Mouse (Mus musculus) spleen, postnatal 14 days (tissue): ENCODE measurements around the gene Ntpcr.

Experiments used
- DNase-seq, 2 experiments: peaks; one replicate each; pipeline ENCODE4 v3.0.0; 2021 to 2022; ENCODE audit warnings: low spot score in 2 of 2

The Ntpcr gene

GRCm38 (mm10) chr8:125775031-125775430 is 45.3 kb downstream of the Ntpcr start:
- DNase-seq: no peak

GRCm38 (mm10) chr8:125776314-125776713 is 46.6 kb downstream of the Ntpcr start:
- DNase-seq: no peak

DNA sequence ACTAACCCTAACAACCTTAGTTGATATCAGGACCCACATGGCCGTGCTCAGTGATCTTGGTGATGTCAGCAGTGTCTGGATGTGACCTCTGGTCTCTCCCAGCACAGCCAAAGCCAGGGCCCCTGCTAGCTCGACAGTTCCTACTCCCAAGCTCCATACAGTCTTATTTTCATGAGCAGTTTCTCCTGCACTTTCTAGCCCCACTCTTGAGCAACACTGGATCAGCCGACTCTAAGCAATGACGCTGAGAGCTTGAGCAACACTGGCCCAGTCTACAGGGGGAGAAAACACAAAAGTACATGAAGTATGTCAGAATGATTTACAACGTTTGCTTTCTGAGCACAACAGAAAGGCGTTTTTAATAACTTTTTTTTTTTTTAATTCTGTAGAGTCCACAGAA is 47.0 kb downstream of the Ntpcr start:
- no peak for DNase-seq

DNA sequence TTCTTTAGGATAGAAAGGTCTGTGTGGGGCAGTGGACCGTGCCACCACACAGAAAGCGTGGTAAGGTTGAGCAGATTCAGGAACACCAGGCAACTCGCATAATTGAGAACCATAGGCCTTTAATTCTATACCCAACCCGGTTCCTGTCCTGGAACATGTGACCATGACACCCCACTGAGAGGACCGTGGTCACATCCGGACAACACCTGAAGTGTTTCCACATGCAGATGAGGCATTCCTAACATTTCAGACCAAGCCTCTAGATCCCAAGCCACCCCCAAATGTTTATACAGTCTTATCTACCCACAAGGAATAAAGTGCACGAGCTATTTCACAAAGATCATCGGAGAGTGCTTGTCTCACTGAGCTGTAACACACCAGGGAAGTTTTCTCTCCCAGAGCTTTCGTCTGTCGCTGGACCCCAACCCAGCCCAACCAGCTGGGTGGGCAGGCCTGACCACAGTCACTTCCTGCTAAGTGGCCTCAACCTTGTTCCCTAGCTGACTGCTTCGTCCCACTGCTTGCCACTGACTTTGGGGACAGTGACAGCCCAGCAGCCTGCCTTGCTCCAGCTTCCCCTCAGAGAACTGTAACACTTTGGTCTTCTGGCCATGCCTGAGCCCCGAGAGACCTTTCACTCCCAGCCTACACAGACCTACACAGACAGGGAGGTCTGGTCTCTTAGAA is 47.9 kb downstream of the Ntpcr start:
- DNase-seq: no peak

- DNase-seq: no peak
Observed at GRCm38 (mm10) chr8:125778919-125779318, 49.2 kb downstream of the Ntpcr start.

- DNase-seq: no peak
Observed at GRCm38 (mm10) chr8:125779656-125780055, 49.9 kb downstream of the Ntpcr start.

DNA sequence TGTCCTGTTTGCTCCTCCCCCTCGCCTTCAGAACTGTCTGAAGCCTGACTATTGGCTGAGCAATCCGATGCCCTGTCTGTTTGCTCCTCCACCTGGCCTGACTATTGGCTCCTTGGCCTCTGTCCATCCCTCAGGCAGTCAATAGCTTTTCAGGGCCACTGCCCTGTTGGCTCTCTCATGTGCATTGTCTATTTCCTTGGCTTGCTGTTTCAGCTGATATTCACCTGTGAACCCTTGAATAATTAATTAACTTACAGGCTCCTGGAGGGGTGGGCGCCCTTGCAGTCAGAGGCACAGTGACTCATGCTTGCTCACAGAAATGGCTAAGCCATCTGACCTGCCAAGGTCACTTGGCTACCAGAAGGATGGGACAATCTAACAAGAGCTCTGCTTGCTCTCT is 52.4 kb downstream of the Ntpcr start:
- no peak for DNase-seq

DNA sequence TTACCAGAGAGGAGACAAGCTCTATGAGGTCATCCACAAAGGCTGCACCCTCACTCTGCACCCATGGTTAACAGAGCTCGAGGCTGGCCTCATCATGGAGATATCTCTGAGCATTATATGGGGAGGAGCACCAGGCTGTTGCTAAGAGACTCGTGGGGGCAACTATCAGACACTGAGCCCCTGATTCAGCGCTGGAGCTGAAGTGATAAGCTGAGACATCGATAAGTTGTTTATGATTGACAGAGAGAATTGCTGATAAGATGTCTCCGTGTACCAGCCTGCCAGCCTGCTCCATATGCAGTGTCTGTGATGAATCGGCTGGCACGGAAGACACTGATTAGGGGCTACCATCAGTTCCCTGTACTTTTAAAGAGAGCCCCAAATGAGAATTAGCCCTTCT is 57.1 kb downstream of the Ntpcr start:
- no peak for DNase-seq

DNA sequence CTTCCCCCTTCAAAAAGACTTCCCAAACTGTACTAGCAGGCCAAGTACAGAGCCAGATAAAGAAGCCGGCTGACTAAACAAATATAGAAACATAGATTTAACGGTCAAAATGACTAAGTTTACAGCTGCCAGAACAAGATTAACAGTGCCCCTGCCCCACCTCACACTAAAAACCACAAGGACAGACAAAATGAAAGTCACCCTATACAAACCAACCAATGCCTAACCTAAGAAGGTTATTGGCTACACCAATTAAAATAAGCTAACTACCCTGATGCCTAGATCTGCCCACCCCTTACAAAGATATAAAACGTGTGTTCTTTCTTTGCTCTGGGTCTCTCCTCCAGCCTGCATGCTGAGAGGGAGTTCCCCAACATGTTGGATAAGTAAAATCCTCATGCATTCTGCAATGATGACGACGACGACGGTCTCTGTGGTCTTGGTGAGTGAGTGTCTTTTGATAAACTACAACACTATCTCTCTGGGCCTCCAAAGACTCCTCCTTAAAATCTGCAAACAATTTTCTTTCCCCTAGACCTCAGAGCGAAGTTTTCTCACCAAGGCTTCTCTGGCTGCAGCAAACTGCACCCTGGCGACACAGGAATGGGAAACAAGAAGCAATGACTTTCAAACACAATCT is 63.2 kb downstream of the Ntpcr start:
- no peak for DNase-seq

- no peak for DNase-seq
Observed at GRCm38 (mm10) chr8:125795341-125795740, 65.6 kb downstream of the Ntpcr start.

DNA sequence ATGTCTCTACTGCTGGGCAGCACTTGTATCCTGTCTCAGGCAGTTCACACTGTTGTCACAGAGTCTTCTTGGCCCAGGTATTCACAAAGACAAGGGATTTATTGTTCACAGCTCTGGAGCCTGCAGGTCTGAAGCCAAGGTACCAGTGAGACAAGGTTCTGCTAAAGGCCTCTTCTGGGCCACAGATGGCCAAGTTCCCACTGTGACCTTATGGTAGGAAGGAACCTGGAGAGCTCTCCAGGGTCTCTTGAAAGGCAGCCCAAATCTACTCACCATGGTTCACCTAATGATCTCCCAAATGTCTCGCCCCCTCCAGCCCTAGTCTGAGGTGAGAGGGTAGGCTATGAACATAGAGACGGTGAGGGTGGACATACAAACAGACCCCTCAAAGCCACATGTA is 67.2 kb downstream of the Ntpcr start:
- DNase-seq: no peak
